Mouse (Mus musculus) stomach, postnatal 0 days (tissue): ENCODE results near the gene Slc35g1.

Source experiments
- CTCF ChIP-seq: IDR thresholded peaks from 2 replicates; pipeline ENCODE4 v1.5.1; 2016; ENCODE audit warnings: antibody characterized with exemption, low read depth, mild to moderate bottlenecking, moderate library complexity
- EP300 ChIP-seq: optimal IDR thresholded peaks from 2 replicates; pipeline ENCODE3; 2016; ENCODE audit warnings: antibody characterized with exemption

GRCm38 (mm10) chr19:38397004-38397403 lies 1.2 kb downstream of the Slc35g1 start:
- TF ChIP-seq EP300 = no peak
- TF ChIP-seq CTCF = no peak
